Mouse (Mus musculus): ENCODE measurements around the gene Plxnd1.

Gene Plxnd1

DNA sequence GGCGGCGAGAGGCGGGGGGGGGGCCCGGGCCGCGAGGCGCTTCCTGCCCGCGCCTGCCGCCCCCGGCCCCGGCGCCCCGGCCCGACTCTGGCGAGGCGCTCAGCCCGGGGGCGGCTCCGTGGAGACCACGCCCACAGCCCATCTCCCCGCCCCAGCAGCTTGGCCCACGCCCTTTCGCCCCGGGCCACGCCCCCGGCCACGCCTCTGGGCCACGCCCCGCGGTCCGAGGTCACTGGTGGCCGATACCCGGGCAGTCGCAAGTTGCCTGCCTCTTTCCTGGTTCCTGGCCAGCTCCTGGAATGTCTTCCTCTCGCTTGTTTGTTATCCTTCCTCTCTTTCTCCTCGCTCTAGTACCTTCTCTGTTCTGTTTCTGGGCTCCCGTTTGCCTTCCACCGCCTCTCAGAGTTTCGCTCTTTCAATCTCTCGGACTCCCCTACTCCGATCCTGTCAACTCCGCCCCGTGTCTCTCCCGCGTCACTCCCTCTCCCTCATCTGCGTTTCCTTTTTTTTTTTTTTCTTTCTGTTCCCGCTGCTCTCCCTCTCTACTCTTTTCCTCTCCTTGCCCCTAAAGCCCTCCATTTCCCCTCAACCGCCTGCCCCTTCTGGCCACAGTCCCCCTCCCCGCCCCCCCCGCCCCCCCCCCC lies at the start of gene Plxnd1:
Gene Plxnd1 (minus strand): TSS at position 129 of the 644 bp plus-strand sequence.
- DNase-seq, result peak; percentile 98

DNA sequence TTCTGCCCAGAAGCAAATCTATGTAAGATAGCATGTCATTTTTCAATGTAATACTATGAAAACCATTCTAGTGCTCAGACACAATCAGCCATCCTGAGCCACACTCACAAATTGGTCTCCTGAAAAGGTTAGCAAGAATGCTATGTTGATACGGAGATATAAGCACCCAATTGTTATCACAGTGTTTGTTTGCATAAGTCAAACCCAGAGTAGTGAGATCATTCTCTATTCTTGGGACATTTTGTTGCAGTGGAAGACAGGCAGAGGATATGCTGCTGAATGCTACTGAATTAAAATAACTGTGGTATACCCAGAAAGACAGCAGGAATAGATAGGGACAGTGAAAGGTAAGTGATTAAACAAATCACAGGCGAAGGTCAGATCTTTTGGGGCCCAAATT lies 49.2 kb upstream of the Plxnd1 start:
- no peak for DNase-seq

DNA sequence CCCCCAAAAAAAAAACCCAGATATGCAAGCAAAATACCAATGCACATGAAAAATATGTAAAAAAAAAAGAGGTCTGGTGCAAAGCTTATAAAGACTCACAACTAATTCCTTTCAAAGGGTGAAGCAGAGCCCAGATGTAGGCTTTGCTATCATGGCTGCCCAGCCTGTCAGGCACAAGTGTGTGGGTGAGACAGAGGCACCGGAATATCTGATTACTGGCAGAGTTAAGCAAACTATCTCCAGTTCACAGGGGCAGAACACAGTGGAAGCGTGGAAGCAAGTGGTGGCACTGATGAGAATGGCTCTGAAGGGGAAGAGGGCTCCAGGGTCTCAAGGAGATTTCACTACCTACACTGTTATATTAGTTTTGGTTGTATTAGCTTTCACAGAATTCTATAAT lies 43.4 kb upstream of the Plxnd1 start:
- no peak for DNase-seq

DNA sequence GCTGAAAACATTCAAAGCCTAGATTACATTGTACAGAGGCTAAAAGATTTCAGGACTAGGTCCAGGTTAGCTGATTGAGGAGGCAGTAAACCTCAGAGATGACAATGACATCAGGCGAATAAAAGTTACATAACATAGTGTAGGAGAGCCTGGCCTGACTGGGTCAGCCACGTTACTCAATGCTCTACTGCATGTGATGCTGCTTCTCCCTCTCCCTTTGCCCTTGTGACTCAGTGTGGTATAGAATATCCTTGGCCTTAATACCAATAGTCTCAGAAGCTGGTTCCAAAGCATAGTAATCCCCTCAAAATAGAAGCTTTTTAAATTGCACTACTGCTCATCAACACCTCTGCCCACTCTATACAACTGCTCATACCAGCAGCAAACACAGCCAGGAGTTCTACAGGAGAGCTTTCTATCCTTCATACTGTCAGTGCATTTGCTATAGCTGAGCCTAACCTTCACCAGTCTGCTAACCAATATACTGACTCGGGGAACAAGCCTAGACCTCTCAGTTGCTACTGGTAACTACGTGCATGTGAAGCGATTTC lies 42.6 kb upstream of the Plxnd1 start:
- DNase-seq, result no peak

DNA sequence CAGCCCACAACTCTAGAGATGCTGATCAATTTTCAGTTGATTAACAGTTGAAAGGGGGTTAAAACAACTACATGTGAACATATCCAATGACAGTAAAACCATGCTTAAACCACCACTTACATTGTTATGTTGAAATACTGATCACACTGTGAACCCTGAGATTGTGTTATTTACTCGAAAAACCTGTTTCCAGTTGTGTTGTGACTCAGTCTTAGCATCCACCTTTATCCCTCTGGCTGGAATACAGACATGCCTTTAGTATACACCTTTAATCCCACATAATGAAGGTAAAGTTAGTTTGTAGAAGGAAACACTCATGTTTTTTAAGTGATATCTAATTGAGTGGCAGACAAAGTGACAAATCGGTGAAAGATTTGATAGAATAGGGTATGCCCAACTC lies 41.8 kb upstream of the Plxnd1 start:
- no peak for DNase-seq

DNA sequence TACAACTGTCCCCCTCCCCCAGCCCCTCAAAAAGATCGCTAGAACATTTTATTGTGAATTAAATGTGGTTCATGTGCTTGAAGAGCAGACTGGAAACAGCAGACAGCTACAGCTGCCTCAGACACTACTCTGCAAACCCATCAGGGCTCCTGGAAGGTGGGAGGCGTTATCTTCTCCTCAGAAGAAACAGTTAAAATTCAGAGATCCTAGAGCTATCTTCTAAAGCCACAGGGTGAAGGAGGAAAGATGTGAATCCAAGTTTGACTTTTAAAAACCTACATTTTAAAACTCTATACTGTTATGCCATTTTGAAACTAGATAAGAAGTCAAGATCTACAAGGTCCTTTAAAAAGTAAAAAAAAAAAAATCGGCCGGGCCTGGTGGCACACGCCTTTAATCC lies 36.2 kb upstream of the Plxnd1 start:
- no peak for DNase-seq

DNA sequence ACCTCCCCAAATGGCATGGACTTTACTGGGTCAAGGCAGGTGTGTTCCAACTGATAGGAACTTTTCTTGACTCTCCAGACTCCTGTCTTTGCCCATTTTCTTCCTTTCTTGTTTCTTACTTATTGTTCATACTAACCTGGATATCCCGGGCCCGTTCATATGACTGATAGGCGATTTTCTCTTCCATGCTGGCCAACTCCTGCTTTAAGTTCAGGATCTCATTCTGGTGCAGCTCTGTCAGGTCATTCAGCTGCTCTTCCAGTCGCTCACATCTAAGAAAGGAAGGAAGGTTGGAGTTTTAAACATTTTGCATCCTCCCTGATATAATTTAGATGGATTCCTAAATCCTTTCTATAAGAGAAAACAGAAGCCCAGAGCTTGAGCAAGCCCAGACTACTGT lies 29.9 kb upstream of the Plxnd1 start:
- no peak for DNase-seq

DNA sequence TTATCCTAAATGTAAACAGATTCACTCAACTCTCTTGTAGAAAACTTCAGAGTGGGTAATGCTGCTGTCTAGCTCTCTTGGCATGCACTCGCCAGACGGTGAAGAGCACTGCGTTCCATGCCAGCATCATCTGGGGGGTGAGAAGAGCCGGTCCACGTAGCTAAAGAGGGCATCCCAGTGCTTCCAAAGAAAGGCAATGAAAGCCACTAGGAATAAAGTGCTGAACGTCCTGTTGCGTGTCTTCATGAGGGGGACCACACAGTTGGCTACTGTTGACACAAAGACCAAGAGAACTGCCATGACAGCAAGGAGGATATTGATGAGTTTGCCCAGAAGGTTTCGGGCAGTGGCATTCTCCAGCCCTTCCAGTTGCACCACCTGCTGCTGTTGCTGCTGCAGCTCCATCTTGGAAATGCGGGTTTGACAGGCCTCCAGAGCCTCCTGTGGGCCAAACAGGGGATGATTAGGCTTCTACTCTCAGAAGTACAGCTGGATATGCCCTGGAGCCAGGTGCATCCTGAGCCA lies 27.2 kb upstream of the Plxnd1 start:
- no peak for DNase-seq

DNA sequence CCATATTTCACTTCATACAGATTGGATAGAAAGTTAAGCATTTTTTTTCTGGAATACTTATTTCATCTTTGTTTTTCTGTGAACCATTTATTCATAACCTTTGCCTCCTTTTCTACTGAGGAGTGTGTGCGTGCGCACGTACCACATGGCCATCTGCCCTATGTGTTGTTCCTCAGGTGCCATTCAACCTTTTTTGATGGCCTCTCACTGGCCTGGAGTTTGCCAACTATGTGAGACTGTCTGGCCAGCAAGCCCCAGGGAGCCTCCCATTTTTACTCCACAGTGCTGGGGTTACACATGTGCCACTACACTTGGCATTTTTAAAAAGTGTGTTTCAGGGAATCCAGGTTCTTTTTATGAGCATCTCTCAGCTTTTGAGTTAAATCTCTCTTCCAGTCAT lies 21.1 kb upstream of the Plxnd1 start:
- DNase-seq, result no peak

DNA sequence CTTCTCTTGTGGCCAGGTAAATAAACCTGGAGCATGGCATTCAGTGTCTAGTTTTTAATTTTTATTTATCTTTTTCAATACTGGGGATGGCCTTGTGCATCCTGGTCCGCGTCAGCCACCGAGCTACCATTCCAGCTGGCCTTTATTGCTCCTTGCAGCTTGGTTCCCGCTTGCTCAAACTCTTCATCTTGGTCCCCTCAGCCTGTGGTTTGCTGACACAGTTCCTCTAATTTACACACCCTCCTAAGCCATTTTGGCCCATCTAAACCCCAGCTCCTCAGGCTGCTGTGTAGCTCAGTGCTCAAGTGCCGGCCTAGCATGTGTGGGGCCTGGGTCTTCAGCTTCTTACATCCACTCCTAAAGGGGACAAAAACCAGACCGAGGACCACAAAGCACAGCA lies 19.3 kb upstream of the Plxnd1 start:
- no peak for DNase-seq

DNA sequence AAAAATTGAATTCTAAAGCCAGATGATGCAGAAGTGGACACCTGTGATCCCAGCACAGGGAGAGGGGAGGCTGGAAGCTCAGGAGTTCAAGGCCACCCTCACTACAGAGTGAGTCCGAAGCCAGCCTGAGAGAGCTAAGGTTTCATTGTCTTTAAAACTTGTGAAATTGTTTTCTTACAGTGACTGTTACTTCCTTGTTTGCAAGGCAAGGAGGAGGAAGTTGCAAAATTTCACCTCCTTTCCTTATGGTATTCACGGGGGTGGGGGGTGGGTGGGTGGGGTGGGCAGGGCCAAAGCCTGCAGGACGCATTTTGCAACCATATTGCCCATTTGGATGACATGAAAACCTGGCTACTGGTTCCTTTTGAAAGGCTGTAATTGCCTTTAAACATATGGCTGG lies 18.9 kb upstream of the Plxnd1 start:
- DNase-seq, result no peak

DNA sequence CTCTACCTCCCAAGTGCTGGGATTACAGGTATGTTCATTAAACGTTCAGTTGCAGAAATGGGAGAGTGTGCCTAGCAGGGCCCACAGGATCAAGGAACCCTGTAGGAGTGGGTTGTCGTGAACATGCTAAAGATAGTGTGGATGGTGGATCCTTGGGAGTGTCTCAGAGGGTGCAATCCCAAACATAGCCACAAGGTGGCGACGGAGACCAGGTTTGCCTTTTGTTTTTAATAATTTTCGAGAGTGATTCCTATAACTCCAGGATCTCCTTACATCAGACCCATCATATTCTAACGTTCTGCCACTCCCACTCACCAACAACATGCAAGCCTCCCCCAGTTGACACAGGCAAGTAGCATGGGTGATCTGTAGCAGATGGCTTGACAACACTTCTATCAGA lies 15.7 kb upstream of the Plxnd1 start:
- DNase-seq, result peak; percentile 91

DNA sequence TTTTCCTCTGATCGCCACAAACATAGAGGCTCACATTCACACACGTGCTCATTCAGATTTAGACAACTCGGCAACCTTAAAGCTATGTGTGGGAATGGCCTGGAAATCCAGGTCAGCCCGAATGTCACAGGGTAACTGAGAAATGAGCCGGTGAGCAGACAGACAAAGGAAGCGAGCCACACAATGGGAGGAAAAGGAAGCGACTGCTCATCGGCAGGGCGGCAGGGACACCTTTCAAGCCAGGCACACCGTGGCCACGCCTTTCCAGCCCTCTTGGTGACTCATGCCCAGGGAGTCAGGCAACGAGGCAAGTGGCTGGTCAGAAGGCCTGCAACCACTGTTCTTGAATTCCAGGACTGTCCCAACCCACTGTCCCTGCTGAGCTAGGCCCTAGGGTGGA lies 14.6 kb upstream of the Plxnd1 start:
- peak; percentile 49 for DNase-seq

DNA sequence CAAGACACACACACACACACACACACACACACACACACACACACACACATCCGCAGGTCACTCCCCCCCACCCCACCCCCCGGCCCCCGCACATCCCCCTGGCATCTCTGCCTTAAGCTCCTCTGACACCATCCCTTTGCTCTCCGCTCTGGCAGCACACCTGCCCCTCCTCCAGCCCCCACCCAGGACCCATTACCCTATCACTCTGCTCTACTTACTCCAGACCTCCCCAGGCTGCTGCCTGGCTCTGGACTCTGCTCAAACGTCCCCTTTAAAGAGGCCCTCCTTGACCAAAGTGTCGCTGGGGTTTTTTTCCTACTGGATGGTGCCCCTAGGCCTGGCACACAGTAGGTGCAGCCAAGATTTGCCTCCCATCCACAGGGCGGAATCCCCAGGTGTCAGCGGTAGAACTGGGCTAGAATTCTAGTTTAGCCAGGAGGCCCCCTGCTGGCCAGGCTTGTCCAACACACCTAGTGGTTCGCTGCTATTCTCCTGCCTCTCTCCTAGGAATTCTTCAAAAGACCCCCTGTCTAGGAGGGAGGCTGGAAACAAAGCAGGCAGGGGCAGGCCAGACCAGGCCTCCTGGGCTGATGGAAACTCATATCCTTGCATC lies 12.9 kb upstream of the Plxnd1 start:
- peak; percentile 79 for DNase-seq

DNA sequence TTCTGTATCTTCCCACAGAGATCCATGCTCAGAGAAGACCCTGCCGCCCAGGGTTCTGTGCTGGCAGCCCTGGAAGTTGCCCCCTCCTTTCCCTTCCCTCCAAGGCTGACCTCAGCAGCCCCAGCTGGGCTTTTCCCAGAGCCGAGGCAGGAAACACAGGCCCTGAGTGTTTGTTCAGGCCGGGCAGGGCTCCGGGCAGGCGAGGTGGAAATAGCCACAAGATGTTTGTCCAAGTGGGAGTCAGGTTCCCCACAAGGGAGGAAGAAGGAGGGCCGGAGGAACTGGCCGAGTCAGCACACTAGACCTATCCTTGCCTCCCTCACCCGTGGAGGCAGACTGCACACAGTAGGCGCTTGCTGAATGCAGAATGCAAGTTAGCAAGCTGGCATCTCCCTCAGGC lies 11.9 kb upstream of the Plxnd1 start:
- DNase-seq, result peak; percentile 62

DNA sequence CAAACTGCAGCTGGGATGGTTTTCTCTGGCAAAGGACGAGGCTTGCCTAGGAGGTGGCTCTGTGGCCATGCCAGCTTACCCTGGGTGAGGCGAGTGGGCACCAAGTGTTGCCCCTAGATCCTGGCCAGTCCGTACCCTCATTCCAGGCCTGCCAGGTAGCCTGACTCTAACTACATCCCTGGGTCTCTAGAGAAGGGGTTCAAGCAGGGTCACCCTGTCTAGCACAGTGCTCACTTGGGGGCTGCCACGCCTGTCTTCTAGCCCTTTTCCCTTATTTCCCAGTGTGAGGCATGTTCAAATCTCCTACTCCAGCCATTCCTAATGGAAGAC lies 11.1 kb upstream of the Plxnd1 start:
- DNase-seq, result no peak

DNA sequence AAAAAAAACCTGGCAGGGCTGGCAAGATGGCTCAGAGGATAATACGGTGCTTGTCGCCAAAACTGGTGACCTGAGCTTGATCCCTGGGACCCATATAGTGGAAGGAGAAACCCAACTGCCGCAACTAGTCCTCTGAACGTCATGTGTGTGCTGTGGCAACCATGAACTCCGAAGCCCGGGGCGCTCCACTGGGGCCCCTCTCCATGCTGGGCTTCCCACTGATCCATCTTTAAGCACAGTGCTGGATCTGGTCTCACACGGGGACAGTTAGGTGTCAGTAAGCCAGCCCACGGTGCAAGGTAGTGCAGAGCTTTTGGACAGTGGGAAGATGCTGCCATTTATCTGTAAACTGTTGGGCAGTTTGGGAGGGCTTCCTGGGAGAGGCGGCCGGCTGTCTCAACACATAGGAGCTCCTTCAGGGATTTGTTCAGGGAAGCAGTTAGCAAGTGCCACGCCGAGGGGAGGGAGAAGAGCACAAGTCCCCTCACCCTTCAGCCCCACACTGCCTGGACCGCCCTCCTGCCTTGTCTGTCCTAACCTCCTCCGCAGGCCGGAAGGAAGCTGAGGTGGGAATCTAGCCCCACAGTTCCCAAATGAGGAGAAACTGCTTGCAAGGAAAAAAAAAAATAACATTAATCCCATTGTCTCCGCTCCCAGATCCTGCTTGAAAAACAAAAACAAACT lies 10.6 kb upstream of the Plxnd1 start:
- no peak for DNase-seq

DNA sequence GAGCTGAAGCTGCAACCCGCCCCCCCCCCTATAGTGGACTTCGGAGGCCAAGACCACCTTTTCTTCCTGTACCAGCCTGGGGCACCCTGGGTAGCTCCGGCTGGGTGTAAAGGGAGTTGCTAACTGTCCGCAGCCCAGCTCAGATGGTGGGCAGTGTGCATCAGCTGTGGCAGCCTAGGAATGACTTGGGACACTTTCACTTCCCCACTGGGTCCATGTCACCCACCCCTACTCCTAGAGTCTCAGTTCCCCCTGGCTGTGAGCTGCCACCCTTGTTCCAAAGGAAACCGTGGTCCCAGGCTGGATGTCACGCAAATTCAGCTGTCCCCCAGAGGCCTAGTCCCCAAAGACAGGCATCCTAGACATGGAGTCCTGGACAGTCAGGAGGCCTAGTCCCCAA lies 9.9 kb upstream of the Plxnd1 start:
- DNase-seq, result no peak

DNA sequence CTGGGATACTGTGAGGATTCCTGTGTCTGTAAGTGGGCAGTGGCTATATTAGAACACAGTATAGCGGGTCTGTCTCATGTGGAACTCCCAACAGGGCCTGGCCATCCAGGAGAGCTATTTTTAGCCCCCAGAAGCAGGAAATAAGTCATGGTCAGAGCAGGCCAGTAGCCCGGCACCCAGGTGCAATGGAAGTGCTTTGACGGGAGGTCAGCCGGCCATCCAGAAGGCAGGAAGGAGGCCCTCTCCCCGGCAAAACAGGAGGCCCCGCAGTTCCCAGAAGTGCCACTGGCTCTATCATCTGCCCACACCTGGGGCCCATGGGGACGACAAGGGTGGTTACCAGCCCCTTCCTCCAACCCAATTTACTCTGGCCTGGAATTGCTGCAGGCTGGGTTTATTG lies 9.3 kb upstream of the Plxnd1 start:
- DNase-seq, result no peak

DNA sequence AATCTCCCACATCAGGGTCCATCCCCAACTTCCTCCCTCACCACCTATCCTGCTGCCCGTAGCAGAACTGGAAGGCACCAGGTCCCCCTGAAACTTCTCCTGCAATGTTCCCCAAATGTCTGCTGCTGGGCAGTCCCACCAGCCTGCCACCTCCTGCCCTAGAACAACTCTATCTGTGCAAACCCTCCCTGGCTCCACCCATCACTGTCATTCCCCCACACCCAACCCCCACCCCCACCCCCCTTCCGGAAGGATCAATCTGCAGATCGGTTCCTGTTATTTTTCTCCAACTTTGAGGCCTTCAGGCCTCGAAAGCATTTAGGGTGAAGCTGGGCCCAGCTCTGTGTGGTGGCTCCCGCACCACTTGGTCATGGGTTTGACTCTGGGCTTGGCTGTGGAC lies 8.7 kb upstream of the Plxnd1 start:
- no peak for DNase-seq

DNA sequence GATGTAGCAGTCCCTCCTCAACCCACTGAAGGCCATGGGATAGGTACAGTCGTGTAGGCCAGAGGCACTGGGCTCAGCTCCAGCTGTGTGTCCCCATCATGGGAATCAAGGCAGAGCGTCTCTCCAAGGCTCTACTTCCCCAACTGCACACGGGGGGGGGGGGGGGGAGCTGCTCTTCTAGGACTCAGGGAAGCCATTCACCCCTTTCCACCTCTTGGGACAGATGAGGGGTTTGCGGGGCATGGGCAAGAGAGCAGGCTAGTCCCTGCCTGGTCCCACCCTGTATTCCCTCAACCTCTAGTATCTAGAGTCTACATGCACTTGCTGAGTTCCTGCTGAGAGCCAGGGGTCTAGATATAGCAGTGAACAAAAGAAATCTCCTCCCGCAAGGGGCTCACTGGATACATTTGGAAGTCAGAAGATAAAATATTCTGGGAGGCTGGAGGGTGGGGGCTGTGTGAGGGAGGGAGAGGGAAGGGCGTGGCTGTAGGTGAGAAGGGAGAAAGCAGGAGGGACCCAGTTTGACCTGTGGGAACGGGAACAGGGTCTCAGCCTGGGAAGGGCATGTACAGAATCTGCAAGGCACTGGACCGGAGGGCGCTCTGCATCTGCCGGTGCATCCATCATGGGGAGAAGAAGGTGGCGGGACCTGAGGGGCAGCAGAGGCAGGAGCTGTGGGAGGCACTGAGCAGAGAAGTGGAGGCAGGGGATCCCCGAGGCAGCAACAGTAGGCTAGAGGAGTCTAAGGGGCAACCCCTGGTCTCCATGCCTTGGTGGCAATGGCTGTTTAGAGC lies 7.7 kb upstream of the Plxnd1 start:
- no peak for DNase-seq

DNA sequence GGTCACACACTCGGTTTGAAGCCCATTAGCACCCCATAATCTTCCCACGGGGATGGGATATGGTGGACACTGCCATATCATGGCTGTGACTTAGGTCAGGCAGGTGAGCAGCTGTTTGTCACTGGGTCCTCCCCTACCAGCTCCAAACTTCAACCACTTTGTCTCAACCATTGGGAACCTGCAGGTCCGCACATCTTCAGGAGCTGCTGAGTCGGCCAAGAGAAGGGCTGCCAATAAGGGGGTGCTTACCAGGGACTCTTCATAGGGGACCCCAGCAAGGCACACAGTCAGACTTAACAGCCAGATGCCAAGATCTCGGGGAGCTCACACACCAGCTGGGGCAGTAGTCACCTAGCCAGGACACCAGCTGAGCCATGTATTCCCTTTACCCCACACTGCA lies 6.0 kb upstream of the Plxnd1 start:
- no peak for DNase-seq

DNA sequence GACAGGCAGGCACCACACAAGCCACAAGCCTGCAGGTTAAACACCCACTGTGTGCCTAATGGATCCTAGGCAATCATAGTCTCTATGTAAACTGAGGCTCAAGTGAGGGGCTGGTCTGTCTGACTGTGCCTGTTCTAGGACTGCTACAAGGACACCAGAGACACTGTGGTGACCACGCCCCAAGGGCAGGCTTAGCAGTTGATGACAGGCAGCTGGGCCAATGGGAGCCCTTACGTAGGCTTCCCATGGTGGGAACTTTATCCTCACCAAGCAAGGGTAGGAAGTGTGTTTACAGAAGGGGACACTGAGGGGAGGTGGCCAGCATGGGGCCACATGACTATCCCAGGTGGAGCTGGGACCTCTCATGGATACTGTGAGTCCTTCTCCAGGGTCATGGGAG lies 4.4 kb upstream of the Plxnd1 start:
- DNase-seq, result no peak

Data from kidney, adult 18-20 months (tissue).